Mouse (Mus musculus) stomach, postnatal 0 days (tissue): Measurements from ENCODE around the gene Ric1.

Source experiments
- CTCF ChIP-seq: IDR thresholded peaks from 2 replicates; pipeline ENCODE4 v1.5.1; 2016; ENCODE audit warnings: antibody characterized with exemption, low read depth, mild to moderate bottlenecking, moderate library complexity
- EP300 ChIP-seq: optimal IDR thresholded peaks from 2 replicates; pipeline ENCODE3; 2016; ENCODE audit warnings: antibody characterized with exemption

GRCm38 (mm10) chr19:29596276-29596675 lies 74.2 kb downstream of the Ric1 start:
- TF ChIP-seq CTCF, result no peak
- TF ChIP-seq EP300, result no peak
